ENCODE assay signal across 24 mouse cellular contexts in genomic region chr8:13188857-13189256, GRCm38 (mm10).
"Had no signal": no experiment of that assay in that cellular context is flagged by ENCODE, and none has a peak within 500 bp of the region (broad histone marks: within the 10 kb centered on the region; RNA-seq: fewer than 3 reads in every experiment).

No protein-coding gene starts in this region.

- H3K27ac ChIP-seq: heart, adult 2 months; heart, embryonic 13.5 days; heart, embryonic 15.5 days; hindbrain, embryonic 14.5 days; intestine, embryonic 15.5 days; layer of hippocampus, adult 2 months; left cerebral cortex, adult 2 months; liver, embryonic 13.5 days had no signal

- H3K36me3 ChIP-seq: heart, embryonic 15.5 days had no signal

- DNase-seq: gastrocnemius, postnatal 14 days; gastrocnemius, postnatal 36 days; heart, adult 11 months; heart, adult 2 months; heart, postnatal 14 days; heart, postnatal 36 days; kidney, adult 18-20 months; kidney, adult 8-10 months; kidney, postnatal 10 days; kidney, postnatal 25 days; kidney, postnatal 4 days; liver; liver, embryonic 13.5 days had no signal

- H3K4me1 ChIP-seq: heart, embryonic 13.5 days; heart, embryonic 15.5 days; intestine, embryonic 15.5 days had no signal

- H3K9ac ChIP-seq: heart, embryonic 13.5 days; heart, embryonic 15.5 days; hindbrain, embryonic 14.5 days; intestine, embryonic 15.5 days; liver, embryonic 13.5 days had no signal

- H3K4me2 ChIP-seq: heart, embryonic 11.5 days; heart, embryonic 13.5 days; heart, embryonic 15.5 days; hindbrain, embryonic 14.5 days; intestine, embryonic 15.5 days; liver, embryonic 11.5 days; liver, embryonic 13.5 days had no signal

- H3K27me3 ChIP-seq: heart, embryonic 13.5 days; heart, embryonic 15.5 days; intestine, embryonic 15.5 days; liver, embryonic 13.5 days had no signal

- H3K4me3 ChIP-seq: heart, adult 2 months; heart, embryonic 13.5 days; heart, embryonic 15.5 days; intestine, embryonic 15.5 days; layer of hippocampus, adult 2 months; left cerebral cortex, adult 2 months; liver, embryonic 13.5 days had no signal

- ATAC-seq: hindbrain, embryonic 16.5 days; inflammation-experienced regulatory T-cells, adult 6 months; intestine, embryonic 15.5 days; intestine, postnatal 0 days had no signal

- H3K9me3 ChIP-seq: heart, embryonic 13.5 days; heart, embryonic 15.5 days; intestine, embryonic 15.5 days; liver, embryonic 13.5 days had no signal
